Mouse (Mus musculus) MEL (cell line): Measurements from ENCODE around the gene Ist1. TPM values are rescaled to one million over a fixed set of nuclear protein-coding genes. Genes with fewer than 3 reads are reported as not detected.

Source experiments
- DNase-seq: peaks from one replicate; pipeline ENCODE4 v3.0.0; 2011; ENCODE audit warnings: low read depth, low spot score
- H3K27ac ChIP-seq: 2 replicates; pipeline ENCODE4 v1.5.1; 2012; ENCODE audit warnings: low read depth, mild to moderate bottlenecking, control low read depth, low read length, moderate library complexity; ENCODE audit not compliant: control insufficient read depth
- H3K27me3 ChIP-seq, 2 experiments: fragments of 150-350 bp in 1 of 2; sonication (generic) in 1 of 2; 2 replicates each; pipeline ENCODE4 v1.6.1; 2012; ENCODE audit warnings: low read length in 2 of 2, mild to moderate bottlenecking in 2 of 2, improper control_type of control experiment in 1 of 2, moderate library complexity in 1 of 2; ENCODE audit not compliant: insufficient read depth in 2 of 2, control insufficient read depth in 1 of 2
- H3K36me3 ChIP-seq, 2 experiments: 2 replicates each; pipeline ENCODE4 v1.6.1; 2012 to 2014; ENCODE audit warnings: low read length in 2 of 2, improper control_type of control experiment in 1 of 2, inconsistent platforms in 1 of 2, mild to moderate bottlenecking in 1 of 2; ENCODE audit not compliant: insufficient read depth in 2 of 2, control insufficient read depth in 1 of 2
- H3K4me1 ChIP-seq, 2 experiments: fragments of 150-350 bp in 1 of 2; sonication (generic) in 1 of 2; 2 replicates each; pipeline ENCODE4 v1.6.1; 2012; ENCODE audit warnings: low read length in 2 of 2, improper control_type of control experiment in 1 of 2, mild to moderate bottlenecking in 1 of 2; ENCODE audit not compliant: insufficient read depth in 2 of 2, control insufficient read depth in 1 of 2
- H3K4me3 ChIP-seq, 2 experiments: fragments of 150-350 bp in 1 of 2; sonication (generic) in 1 of 2; 2 replicates each; pipeline ENCODE4 v1.5.1; 2012; ENCODE audit warnings: low read depth in 2 of 2, low read length in 2 of 2, mild to moderate bottlenecking in 2 of 2, moderate library complexity in 2 of 2, control low read depth in 1 of 2, improper control_type of control experiment in 1 of 2; ENCODE audit not compliant: control insufficient read depth in 1 of 2, insufficient read depth in 1 of 2
- H3K79me2 ChIP-seq: 2 replicates; pipeline ENCODE4 v1.6.1; 2012; ENCODE audit warnings: mild to moderate bottlenecking, low read length, moderate library complexity; ENCODE audit not compliant: control insufficient read depth, poor library complexity, insufficient read depth
- H3K9ac ChIP-seq: 2 replicates; pipeline ENCODE4 v1.6.1; 2012; ENCODE audit warnings: low read depth, mild to moderate bottlenecking, control low read depth, low read length, moderate library complexity; ENCODE audit not compliant: control insufficient read depth, poor library complexity, severe bottlenecking
- H3K9me3 ChIP-seq: fragments of 150-350 bp; sonication (generic); replicated peaks from 2 replicates; pipeline ENCODE4 v1.6.1; 2012; ENCODE audit warnings: mild to moderate bottlenecking, low read length, improper control_type of control experiment, moderate library complexity; ENCODE audit not compliant: insufficient read depth
- BHLHE40 ChIP-seq: IDR thresholded peaks from 2 replicates; pipeline ENCODE4 v1.6.1; 2012; ENCODE audit warnings: low read depth, mild to moderate bottlenecking, inconsistent platforms, low read length, improper control_type of control experiment, borderline replicate concordance
- CTCF ChIP-seq, 3 experiments: IDR thresholded peaks in 2 of 3; conservative IDR thresholded peaks in 1 of 3; 2 replicates each; pipeline ENCODE4 v1.5.1; 2011 to 2012; ENCODE audit warnings: low read length in 3 of 3, low read depth in 2 of 3, mild to moderate bottlenecking in 2 of 3, improper control_type of control experiment in 1 of 3, inconsistent platforms in 1 of 3, mixed read lengths in 1 of 3, moderate library complexity in 1 of 3; ENCODE audit not compliant: control insufficient read depth in 1 of 3, insufficient read depth in 1 of 3, poor library complexity in 1 of 3, severe bottlenecking in 1 of 3
- E2F4 ChIP-seq: IDR thresholded peaks from 2 replicates; pipeline ENCODE4 v1.6.1; 2011; ENCODE audit warnings: low read depth, low read length, improper control_type of control experiment, borderline replicate concordance
- EP300 ChIP-seq, 2 experiments: IDR thresholded peaks; 2 replicates each; pipeline ENCODE4 v1.6.1; 2011; ENCODE audit warnings: improper control_type of control experiment in 2 of 2, low read length in 2 of 2, low read depth in 1 of 2, mild to moderate bottlenecking in 1 of 2
- ETS1 ChIP-seq: IDR thresholded peaks from 2 replicates; pipeline ENCODE4 v1.6.1; 2012; ENCODE audit warnings: low read depth, mild to moderate bottlenecking, inconsistent platforms, low read length, improper control_type of control experiment, moderate library complexity
- GATA1 ChIP-seq: IDR thresholded peaks from 2 replicates; pipeline ENCODE4 v1.6.1; 2011; ENCODE audit warnings: low read depth, low read length, improper control_type of control experiment
- HCFC1 ChIP-seq: IDR thresholded peaks from 2 replicates; pipeline ENCODE4 v1.6.1; 2012; ENCODE audit warnings: low read depth, mild to moderate bottlenecking, inconsistent platforms, low read length, improper control_type of control experiment, moderate library complexity
- JUND ChIP-seq: IDR thresholded peaks from 2 replicates; pipeline ENCODE4 v1.6.1; 2011; ENCODE audit warnings: low read depth, mild to moderate bottlenecking, improper control_type of control experiment, low read length
- MAX ChIP-seq: IDR thresholded peaks from 2 replicates; pipeline ENCODE4 v1.6.1; 2011; ENCODE audit warnings: low read length, improper control_type of control experiment
- MAZ ChIP-seq: IDR thresholded peaks from 2 replicates; pipeline ENCODE4 v1.6.1; 2012; ENCODE audit warnings: low read depth, mild to moderate bottlenecking, inconsistent platforms, low read length, improper control_type of control experiment
- MYB ChIP-seq: IDR thresholded peaks from 2 replicates; pipeline ENCODE4 v1.6.1; 2011; ENCODE audit warnings: mild to moderate bottlenecking, low read depth, low read length, improper control_type of control experiment
- NELFE ChIP-seq: IDR thresholded peaks from 2 replicates; pipeline ENCODE4 v1.6.1; 2011; ENCODE audit warnings: low read depth, low read length, improper control_type of control experiment
- NRF1 ChIP-seq: IDR thresholded peaks from 2 replicates; pipeline ENCODE4 v1.6.1; 2014; ENCODE audit warnings: low read depth, mild to moderate bottlenecking, inconsistent platforms, low read length, improper control_type of control experiment, moderate library complexity; ENCODE audit not compliant: poor library complexity, insufficient read depth, severe bottlenecking
- POLR2AphosphoS5 ChIP-seq: IDR thresholded peaks from 2 replicates; pipeline ENCODE4 v1.6.1; 2012; ENCODE audit warnings: low read depth, borderline replicate concordance, mild to moderate bottlenecking, inconsistent platforms, low read length, moderate library complexity, mixed read lengths
- RCOR1 ChIP-seq: IDR thresholded peaks from 2 replicates; pipeline ENCODE4 v1.6.1; 2012; ENCODE audit warnings: low read depth, mild to moderate bottlenecking, inconsistent platforms, low read length, improper control_type of control experiment
- SIN3A ChIP-seq: IDR thresholded peaks from 2 replicates; pipeline ENCODE4 v1.6.1; 2012; ENCODE audit warnings: low read length, improper control_type of control experiment, inconsistent platforms
- TAL1 ChIP-seq: IDR thresholded peaks from 2 replicates; pipeline ENCODE4 v1.6.1; 2012; ENCODE audit warnings: mild to moderate bottlenecking, inconsistent platforms, low read length, moderate library complexity, mixed read lengths
- TBP ChIP-seq: IDR thresholded peaks from 2 replicates; pipeline ENCODE4 v1.8.0; 2011; ENCODE audit warnings: low read depth, low read length, improper control_type of control experiment
- TCF12 ChIP-seq: IDR thresholded peaks from 2 replicates; pipeline ENCODE4 v1.6.1; 2014; ENCODE audit warnings: low read depth, mild to moderate bottlenecking, inconsistent platforms, low read length, improper control_type of control experiment, moderate library complexity
- USF1 ChIP-seq: IDR thresholded peaks from 2 replicates; pipeline ENCODE4 v1.6.1; 2014; ENCODE audit warnings: low read depth, mild to moderate bottlenecking, inconsistent platforms, low read length, improper control_type of control experiment, moderate library complexity
- USF2 ChIP-seq, 2 experiments: IDR thresholded peaks; 2 replicates each; pipeline ENCODE4 v1.6.1; 2011 to 2012; ENCODE audit warnings: improper control_type of control experiment in 2 of 2, low read length in 2 of 2, borderline replicate concordance in 1 of 2, inconsistent platforms in 1 of 2, low read depth in 1 of 2, mild to moderate bottlenecking in 1 of 2; ENCODE audit not compliant: insufficient read depth in 1 of 2
- ZKSCAN1 ChIP-seq: IDR thresholded peaks from 2 replicates; pipeline ENCODE4 v1.6.1; 2012; ENCODE audit warnings: low read depth, mild to moderate bottlenecking, inconsistent platforms, low read length, improper control_type of control experiment, moderate library complexity
- ZMIZ1 ChIP-seq: IDR thresholded peaks from 2 replicates; pipeline ENCODE4 v1.6.1; 2012; ENCODE audit warnings: low read depth, mild to moderate bottlenecking, inconsistent platforms, low read length, improper control_type of control experiment, moderate library complexity
- ZNF384 ChIP-seq: IDR thresholded peaks from 2 replicates; pipeline ENCODE4 v1.6.1; 2012; ENCODE audit warnings: low read depth, mild to moderate bottlenecking, inconsistent platforms, low read length, improper control_type of control experiment
- polyA plus RNA-seq, 2 experiments: library from polyadenylated mRNA; stranded (reverse) in 1 of 2; unstranded in 1 of 2; fragments of >175 nt in 1 of 2; fragments of >200 nt in 1 of 2; gene quantifications; 2 replicates each; pipeline versions ENCODE4 v1.2.1 to v1.2.4; 2012; ENCODE audit warnings: low replicate concordance in 2 of 2, low read depth in 1 of 2; ENCODE audit not compliant: insufficient read length in 2 of 2, insufficient read depth in 1 of 2, missing spikeins in 1 of 2
- total RNA-seq: library from RNA; depleted of rRNA; stranded (reverse); fragments of 300-350 nt; gene quantifications from 2 replicates; pipeline ENCODE4 v1.2.3, GENCODE M21; 2012

Gene Ist1
- total and polyA plus RNA-seq, 3 experiments, result 33.1 to 126 (median 50.4) TPM

GRCm38 (mm10) chr8:109705320-109706075 lies 12.4 kb upstream of the Ist1 start, which contains the start of gene Zfp821 (continued):
- no peak for TF ChIP-seq POLR2AphosphoS5
- peak; percentile 50 for TF ChIP-seq NELFE
- TF ChIP-seq JUND, result no peak
- TF ChIP-seq TBP, result 0 out of 2 replicates have a peak, but pooled peaks have one; percentile 48
- no peak for TF ChIP-seq GATA1
- no peak for TF ChIP-seq E2F4
- TF ChIP-seq ETS1, result no peak
- peak; percentile 51; the same call in 1 of the 2 replicates for TF ChIP-seq MAX
- TF ChIP-seq NRF1, result 0 out of 2 replicates have a peak, but pooled peaks have one; percentile 12
- TF ChIP-seq USF2 (IDR thresholded peaks at IDR 0.05; ENCODE audit: borderline replicate concordance in 1 of 2, insufficient read depth in 1 of 2, low read depth in 1 of 2, low read length in 2 of 2), result no peak
- TF ChIP-seq ZKSCAN1, result no peak
- no peak for TF ChIP-seq EP300 (IDR thresholded peaks at IDR 0.05; ENCODE audit: low read depth in 1 of 2, low read length in 2 of 2)
- no peak for TF ChIP-seq TAL1

GRCm38 (mm10) chr8:109704565-109705319 lies 11.7 kb upstream of the Ist1 start:
- H3K9ac ChIP-seq, result peak overlapping the region; percentile 20
- H3K27me3 ChIP-seq, result no peaks in the 10 kb centered on the region
- H3K27ac ChIP-seq, result no peak overlapping the region
- no peaks in the 10 kb centered on the region for H3K9me3 ChIP-seq
- H3K4me1 ChIP-seq, result peaks cover 0 to 12% of the 10 kb centered on the region in 2 experiments; a peak in 2 of 4 replicates
- peak overlapping the region; percentile 70 to 71 for H3K4me3 ChIP-seq
- no peaks in the 10 kb centered on the region; a peak in 1 of 4 replicates for H3K36me3 ChIP-seq
- peaks cover 3% of the 10 kb centered on the region; the same call in 1 of the 2 replicates for H3K79me2 ChIP-seq
- DNase-seq, result peak; percentile 83
- TF ChIP-seq MAZ (no peak), E2F4 (no peak), TAL1 (peak; percentile 31), TCF12 (peak; percentile 53; the same call in 1 of the 2 replicates), USF1 (no peak), NRF1 (no peak), BHLHE40 (peak; percentile 73; the same call in 1 of the 2 replicates), GATA1 (peak; percentile 45; the same call in 1 of the 2 replicates), MYB (no peak), RCOR1 (peak; percentile 96), HCFC1 (0 out of 2 replicates have a peak, but pooled peaks have one; percentile 22), SIN3A (no peak; the same call in 1 of the 2 replicates), EP300 (IDR thresholded peaks at IDR 0.05; ENCODE audit: low read depth in 1 of 2, low read length in 2 of 2) (peak; percentile 10 to 45; a peak in 2 of 4 replicates), JUND (no peak), ZMIZ1 (no peak), CTCF (IDR thresholded peaks at IDR 0.05 in 2 of 3, conservative IDR thresholded peaks at IDR 0.05 in 1 of 3; ENCODE audit: control insufficient read depth in 1 of 3, insufficient read depth in 1 of 3, low read depth in 2 of 3, low read length in 3 of 3, poor library complexity in 1 of 3, severe bottlenecking in 1 of 3) (no peak), ZNF384 (no peak)
- TF ChIP-seq, all 39 proteins: peak for 7
